Mouse (Mus musculus): ENCODE measurements around the gene Dock10.

Dock10 gene

GRCm38 (mm10) chr1:80656389-80656788 lies 101.9 kb downstream of the Dock10 start:
- no peak for DNase-seq (ENCODE audit: low spot score in 2 of 2)

GRCm38 (mm10) chr1:80655854-80656253 lies 102.5 kb downstream of the Dock10 start:
- no peak for DNase-seq (ENCODE audit: low spot score in 2 of 2)

- no peak for DNase-seq (ENCODE audit: low spot score in 2 of 2)
Measured at GRCm38 (mm10) chr1:80655195-80655594, 103.1 kb downstream of the Dock10 start.

- DNase-seq (ENCODE audit: low spot score in 2 of 2): no peak
Measured at GRCm38 (mm10) chr1:80654177-80654576, 104.2 kb downstream of the Dock10 start.

- DNase-seq (ENCODE audit: low spot score in 2 of 2): no peak
Measured at GRCm38 (mm10) chr1:80652803-80653202, 105.5 kb downstream of the Dock10 start.

- DNase-seq (ENCODE audit: low spot score in 2 of 2): no peak
Measured at GRCm38 (mm10) chr1:80652083-80652482, 106.2 kb downstream of the Dock10 start.

GRCm38 (mm10) chr1:80646602-80647001 lies 111.7 kb downstream of the Dock10 start:
- DNase-seq (ENCODE audit: low spot score in 2 of 2): no peak

GRCm38 (mm10) chr1:80643866-80644451 lies 114.4 kb downstream of the Dock10 start:
- DNase-seq (ENCODE audit: low spot score in 2 of 2): no peak

GRCm38 (mm10) chr1:80641832-80642231 lies 116.5 kb downstream of the Dock10 start:
- no peak for DNase-seq (ENCODE audit: low spot score in 2 of 2)

GRCm38 (mm10) chr1:80641288-80641687 lies 117.0 kb downstream of the Dock10 start:
- DNase-seq (ENCODE audit: low spot score in 2 of 2): no peak

GRCm38 (mm10) chr1:80639553-80639952 lies 118.8 kb downstream of the Dock10 start:
- no peak for DNase-seq (ENCODE audit: low spot score in 2 of 2)

- peak; percentile 78 to 80 for DNase-seq (ENCODE audit: low spot score in 2 of 2)
Measured at GRCm38 (mm10) chr1:80637214-80637705, 121.1 kb downstream of the Dock10 start.

GRCm38 (mm10) chr1:80635825-80636224 lies 122.5 kb downstream of the Dock10 start:
- DNase-seq (ENCODE audit: low spot score in 2 of 2): no peak

GRCm38 (mm10) chr1:80633536-80633935 lies 124.8 kb downstream of the Dock10 start:
- no peak for DNase-seq (ENCODE audit: low spot score in 2 of 2)

GRCm38 (mm10) chr1:80630179-80631149 lies 127.9 kb downstream of the Dock10 start:
- DNase-seq (ENCODE audit: low spot score in 2 of 2): peak in 1 of 2 experiments; percentile 31

GRCm38 (mm10) chr1:80628054-80628453 lies 130.3 kb downstream of the Dock10 start:
- no peak for DNase-seq (ENCODE audit: low spot score in 2 of 2)

GRCm38 (mm10) chr1:80626800-80627199 lies 131.5 kb downstream of the Dock10 start:
- DNase-seq (ENCODE audit: low spot score in 2 of 2): no peak

- DNase-seq (ENCODE audit: low spot score in 2 of 2): no peak
Measured at GRCm38 (mm10) chr1:80625371-80625770, 133.0 kb downstream of the Dock10 start.

GRCm38 (mm10) chr1:80624552-80624951 lies 133.8 kb downstream of the Dock10 start:
- DNase-seq (ENCODE audit: low spot score in 2 of 2): no peak

GRCm38 (mm10) chr1:80622646-80623045 lies 135.7 kb downstream of the Dock10 start:
- DNase-seq (ENCODE audit: low spot score in 2 of 2): no peak

- DNase-seq (ENCODE audit: low spot score in 2 of 2): no peak
Measured at GRCm38 (mm10) chr1:80619100-80619499, 139.2 kb downstream of the Dock10 start.

GRCm38 (mm10) chr1:80616671-80617070 lies 141.7 kb downstream of the Dock10 start:
- DNase-seq (ENCODE audit: low spot score in 2 of 2): no peak

GRCm38 (mm10) chr1:80614750-80615149 lies 143.6 kb downstream of the Dock10 start:
- DNase-seq (ENCODE audit: low spot score in 2 of 2): no peak

All from right cerebral cortex, postnatal 10 days (tissue).